Mouse (Mus musculus): ENCODE measurements around the gene Gng8. TPM values are rescaled to one million over a fixed set of nuclear protein-coding genes. Genes with fewer than 3 reads are reported as not detected.

Gng8 gene
- polyA plus RNA-seq, 1 experiment from 2014 or later, result 3.3 TPM

DNA sequence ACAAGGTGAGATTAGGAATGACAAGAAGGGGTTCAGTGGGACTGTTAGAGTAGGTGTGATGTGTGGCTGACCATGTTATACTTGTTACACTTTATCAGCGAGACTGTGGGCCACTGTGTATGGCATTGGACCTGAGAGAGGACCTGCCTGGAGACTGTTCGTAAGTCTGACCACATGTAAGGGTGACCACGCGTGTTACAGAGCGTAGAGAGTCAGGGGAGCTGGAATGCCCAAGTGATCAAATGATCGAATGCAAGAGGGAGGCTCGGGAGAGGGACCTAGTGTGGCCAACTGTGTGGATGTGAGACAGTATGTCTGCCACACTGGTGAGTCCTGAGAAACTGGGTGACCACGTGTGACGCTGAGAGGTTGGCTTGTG lies 755 bp downstream of the Gng8 start:
- ATAC-seq (replicated peaks; ENCODE audit: low FRiP score) (0 out of 2 replicates have a peak, but pooled peaks have one; percentile 1), DNase-seq (ENCODE audit: low spot score) (no peak)
- peaks cover 15% of the 10 kb centered on the region for H3K4me1 ChIP-seq (replicated peaks; ENCODE audit: control insufficient read depth, insufficient read depth, low read length)
- peak overlapping the region; percentile 81 for H3K4me2 ChIP-seq
- peak overlapping the region; percentile 35 for H3K4me3 ChIP-seq (ENCODE audit: low read depth, low read length)
- no peaks in the 10 kb centered on the region for H3K9me3 ChIP-seq (ENCODE audit: control insufficient read depth, low read length)
- peaks cover 56% of the 10 kb centered on the region for H3K27me3 ChIP-seq (replicated peaks; ENCODE audit: control insufficient read depth, insufficient read depth, low read length)
- no peak overlapping the region for H3K9ac ChIP-seq (ENCODE audit: low read depth, low read length)
- H3K27ac ChIP-seq (ENCODE audit: low read depth, low read length), result no peak overlapping the region
- 41% methylated on average over 9 of the region's 9 CpGs for WGBS
- H3K36me3 ChIP-seq (ENCODE audit: control insufficient read depth, insufficient read depth, low read length), result no peaks in the 10 kb centered on the region

DNA sequence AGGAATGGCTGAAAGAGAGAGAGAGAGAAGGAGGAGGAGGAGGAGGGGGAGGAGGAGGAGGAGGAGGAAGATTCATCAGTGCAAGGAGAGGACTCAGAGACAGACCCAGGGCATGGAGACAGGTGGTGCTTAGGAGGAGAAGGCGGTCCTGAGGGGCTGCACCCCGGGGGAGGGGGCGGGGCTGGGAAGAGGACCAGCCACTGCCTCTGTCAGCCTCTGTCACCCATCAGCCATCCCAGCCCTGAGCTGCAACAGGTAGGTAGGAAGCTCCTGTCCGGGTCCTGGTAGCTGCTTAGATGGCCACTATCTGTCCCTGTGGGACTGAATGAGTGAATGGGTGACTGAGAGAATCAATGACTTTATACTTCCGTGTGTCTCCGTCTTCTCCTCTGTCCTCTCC lies 2.0 kb downstream of the Gng8 start:
- H3K27ac ChIP-seq (ENCODE audit: low read depth, low read length), result no peak overlapping the region
- H3K4me3 ChIP-seq (ENCODE audit: low read depth, low read length), result no peak overlapping the region
- peaks cover 47% of the 10 kb centered on the region for H3K27me3 ChIP-seq (replicated peaks; ENCODE audit: control insufficient read depth, insufficient read depth, low read length)
- no peak overlapping the region for H3K9ac ChIP-seq (ENCODE audit: low read depth, low read length)
- no peaks in the 10 kb centered on the region for H3K9me3 ChIP-seq (ENCODE audit: control insufficient read depth, low read length)
- no peak overlapping the region for H3K4me2 ChIP-seq
- peaks cover 15% of the 10 kb centered on the region for H3K4me1 ChIP-seq (replicated peaks; ENCODE audit: control insufficient read depth, insufficient read depth, low read length)
- DNase-seq (ENCODE audit: low spot score) (no peak), ATAC-seq (replicated peaks; ENCODE audit: low FRiP score) (no peak)
- WGBS, result 8% methylated on average over 5 of the region's 6 CpGs
- no peaks in the 10 kb centered on the region for H3K36me3 ChIP-seq (ENCODE audit: control insufficient read depth, insufficient read depth, low read length)

DNA sequence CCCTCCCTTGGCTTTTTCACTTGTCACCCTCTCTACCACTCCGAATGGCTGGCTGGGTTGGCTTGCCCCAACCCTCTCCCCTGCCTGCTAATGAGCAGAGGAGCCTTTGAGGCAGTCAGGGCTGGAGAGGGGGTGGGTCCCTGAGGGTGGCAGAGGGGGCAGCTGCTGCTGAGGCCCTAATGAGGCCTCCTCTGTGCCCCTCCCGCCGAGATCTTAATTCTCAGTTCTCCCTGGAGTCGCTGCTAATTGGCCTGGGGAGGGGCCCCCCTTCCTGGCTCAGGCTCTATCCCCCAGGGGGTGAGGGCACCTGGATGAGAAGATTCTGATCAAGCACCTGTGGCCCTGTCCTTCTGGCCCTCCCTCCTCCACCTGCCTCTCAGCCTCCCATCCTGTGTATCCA lies 2.7 kb downstream of the Gng8 start:
- H3K9ac ChIP-seq (ENCODE audit: low read depth, low read length), result no peak overlapping the region
- H3K27ac ChIP-seq (ENCODE audit: low read depth, low read length), result no peak overlapping the region
- peak overlapping the region; percentile 56; the same call in 1 of the 2 replicates for H3K4me2 ChIP-seq
- H3K4me1 ChIP-seq (replicated peaks; ENCODE audit: control insufficient read depth, insufficient read depth, low read length), result peaks cover 15% of the 10 kb centered on the region
- ATAC-seq (replicated peaks; ENCODE audit: low FRiP score) (no peak), DNase-seq (ENCODE audit: low spot score) (no peak)
- no peak overlapping the region for H3K4me3 ChIP-seq (ENCODE audit: low read depth, low read length)
- H3K36me3 ChIP-seq (ENCODE audit: control insufficient read depth, insufficient read depth, low read length), result no peaks in the 10 kb centered on the region
- no peaks in the 10 kb centered on the region for H3K9me3 ChIP-seq (ENCODE audit: control insufficient read depth, low read length)
- H3K27me3 ChIP-seq (replicated peaks; ENCODE audit: control insufficient read depth, insufficient read depth, low read length), result peaks cover 45% of the 10 kb centered on the region
- WGBS, result 6% methylated on average over 4 of the region's 4 CpGs

GRCm38 (mm10) chr7:16895000-16895399 lies 3.4 kb downstream of the Gng8 start:
- Histone ChIP-seq H3K9ac (ENCODE audit: low read depth, low read length) (no peak overlapping the region), H3K27me3 (replicated peaks; ENCODE audit: control insufficient read depth, insufficient read depth, low read length) (peaks cover 45% of the 10 kb centered on the region), H3K4me1 (replicated peaks; ENCODE audit: control insufficient read depth, insufficient read depth, low read length) (peaks cover 15% of the 10 kb centered on the region), H3K4me2 (peak overlapping the region; percentile 56), H3K4me3 (ENCODE audit: low read depth, low read length) (0 out of 2 replicates have a peak overlapping the region, but pooled peaks have one; percentile 7), H3K9me3 (ENCODE audit: control insufficient read depth, low read length) (no peaks in the 10 kb centered on the region), H3K27ac (ENCODE audit: low read depth, low read length) (no peak overlapping the region), H3K36me3 (ENCODE audit: control insufficient read depth, insufficient read depth, low read length) (no peaks in the 10 kb centered on the region)
- ATAC-seq (replicated peaks; ENCODE audit: low FRiP score) (peak; percentile 27), DNase-seq (ENCODE audit: low spot score) (peak; percentile 76)
- WGBS, result under 1% methylated on average over 24 of the region's 24 CpGs

DNA sequence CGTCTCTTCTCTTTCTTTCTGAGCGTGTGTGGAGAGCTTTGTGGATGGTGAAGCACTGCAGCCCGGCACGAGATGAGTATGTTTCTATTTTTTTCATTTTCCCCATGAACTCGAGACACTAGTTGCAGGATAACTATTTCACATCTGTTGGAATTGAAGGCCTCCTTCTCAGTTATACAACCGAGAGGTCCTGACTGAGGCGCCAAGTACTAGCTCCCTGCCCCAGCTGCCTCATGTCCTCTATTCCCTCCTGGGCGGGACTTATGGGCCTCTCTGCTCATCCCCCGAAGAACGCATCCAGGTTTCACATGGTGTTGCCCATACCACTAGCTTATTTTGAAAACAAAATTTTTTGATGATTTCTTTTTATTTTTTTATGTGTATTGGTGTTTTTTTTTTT lies 3.9 kb downstream of the Gng8 start:
- H3K36me3 ChIP-seq (ENCODE audit: control insufficient read depth, insufficient read depth, low read length), result no peaks in the 10 kb centered on the region
- no peak overlapping the region for H3K9ac ChIP-seq (ENCODE audit: low read depth, low read length)
- 0 out of 2 replicates have a peak overlapping the region, but pooled peaks have one; percentile 7 for H3K4me3 ChIP-seq (ENCODE audit: low read depth, low read length)
- WGBS, result 39% methylated on average over 10 of the region's 10 CpGs
- H3K4me2 ChIP-seq, result peak overlapping the region; percentile 56
- no peak for ATAC-seq (replicated peaks; ENCODE audit: low FRiP score)
- no peaks in the 10 kb centered on the region for H3K9me3 ChIP-seq (ENCODE audit: control insufficient read depth, low read length)
- peaks cover 43% of the 10 kb centered on the region for H3K27me3 ChIP-seq (replicated peaks; ENCODE audit: control insufficient read depth, insufficient read depth, low read length)
- no peak for DNase-seq (ENCODE audit: low spot score)
- H3K27ac ChIP-seq (ENCODE audit: low read depth, low read length), result no peak overlapping the region
- peaks cover 15% of the 10 kb centered on the region for H3K4me1 ChIP-seq (replicated peaks; ENCODE audit: control insufficient read depth, insufficient read depth, low read length)

- DNase-seq (ENCODE audit: low spot score) (no peak), ATAC-seq (replicated peaks; ENCODE audit: low FRiP score) (no peak)
- Histone ChIP-seq H3K4me3 (ENCODE audit: low read depth, low read length) (no peak overlapping the region), H3K36me3 (ENCODE audit: control insufficient read depth, insufficient read depth, low read length) (no peaks in the 10 kb centered on the region), H3K4me2 (no peak overlapping the region), H3K4me1 (replicated peaks; ENCODE audit: control insufficient read depth, insufficient read depth, low read length) (peaks cover 25% of the 10 kb centered on the region), H3K9me3 (ENCODE audit: control insufficient read depth, low read length) (no peaks in the 10 kb centered on the region), H3K9ac (ENCODE audit: low read depth, low read length) (no peak overlapping the region), H3K27me3 (replicated peaks; ENCODE audit: control insufficient read depth, insufficient read depth, low read length) (peaks cover 11% of the 10 kb centered on the region; the same call in 1 of the 2 replicates), H3K27ac (ENCODE audit: low read depth, low read length) (no peak overlapping the region)
- WGBS, result 53% methylated on average over 5 of the region's 5 CpGs
Observed at GRCm38 (mm10) chr7:16900526-16900925, 8.9 kb downstream of the Gng8 start.

DNA sequence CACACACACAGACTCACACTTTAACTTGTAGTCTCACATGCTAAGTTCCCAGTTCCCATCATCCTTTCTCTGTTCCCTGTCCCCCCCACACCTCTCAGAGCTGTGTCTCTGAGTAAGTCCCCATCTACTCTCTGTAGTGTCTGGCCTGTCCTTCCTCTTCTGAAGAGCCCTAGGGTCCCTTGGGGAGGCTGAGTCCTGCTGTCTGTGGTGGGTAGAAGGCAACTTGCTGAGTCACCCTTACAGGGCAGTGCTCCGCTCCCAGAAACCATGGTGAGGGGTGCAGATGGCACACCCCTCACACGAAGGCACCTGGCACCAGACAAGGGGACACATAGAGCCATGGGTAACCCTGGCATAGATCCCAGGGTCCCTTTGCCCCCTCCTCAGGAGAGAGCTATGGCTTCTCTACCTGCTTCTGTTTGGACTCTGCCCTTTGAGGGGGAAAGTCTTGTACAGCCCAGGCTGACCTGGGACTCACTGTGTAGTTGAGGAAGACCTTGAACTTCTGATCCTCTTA lies 11.9 kb downstream of the Gng8 start:
- peaks cover 20% of the 10 kb centered on the region for H3K27me3 ChIP-seq (replicated peaks; ENCODE audit: control insufficient read depth, insufficient read depth, low read length)
- peak overlapping the region; percentile 9; the same call in 1 of the 2 replicates for H3K27ac ChIP-seq (ENCODE audit: low read depth, low read length)
- no peak overlapping the region for H3K4me2 ChIP-seq
- 44% methylated on average over 2 of the region's 2 CpGs for WGBS
- H3K36me3 ChIP-seq (ENCODE audit: control insufficient read depth, insufficient read depth, low read length), result no peaks in the 10 kb centered on the region
- H3K4me3 ChIP-seq (ENCODE audit: low read depth, low read length), result no peak overlapping the region
- DNase-seq (ENCODE audit: low spot score) (no peak), ATAC-seq (replicated peaks; ENCODE audit: low FRiP score) (no peak)
- H3K9ac ChIP-seq (ENCODE audit: low read depth, low read length), result no peak overlapping the region; the same call in 1 of the 2 replicates
- H3K4me1 ChIP-seq (replicated peaks; ENCODE audit: control insufficient read depth, insufficient read depth, low read length), result peaks cover 47% of the 10 kb centered on the region
- no peaks in the 10 kb centered on the region for H3K9me3 ChIP-seq (ENCODE audit: control insufficient read depth, low read length)

DNA sequence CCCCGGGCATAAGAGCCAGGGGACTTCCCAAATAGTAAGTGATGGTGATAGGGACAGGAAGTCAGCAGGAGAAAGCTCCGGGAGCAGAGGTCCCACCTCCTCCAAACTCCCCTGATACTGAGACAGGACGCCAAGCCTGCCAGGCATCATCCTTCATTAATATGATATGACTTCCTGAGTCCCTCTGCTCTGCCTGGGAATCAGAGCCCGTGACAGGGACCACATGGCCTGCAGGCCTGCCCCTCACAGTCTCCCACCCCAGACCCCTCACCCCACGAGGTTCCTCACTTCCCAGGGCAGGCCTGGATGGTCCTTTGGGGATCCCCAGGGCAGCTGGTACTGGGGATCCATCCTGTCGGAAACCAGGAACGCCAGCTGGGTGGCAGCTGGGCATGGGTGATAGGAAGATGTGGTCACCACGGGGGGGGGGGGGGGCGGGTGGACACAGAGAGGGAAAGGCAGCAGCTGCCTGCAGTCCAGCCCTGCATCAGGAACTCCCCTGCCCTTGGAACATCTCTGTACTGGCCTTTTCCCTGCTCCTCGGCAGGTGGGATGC lies 12.6 kb downstream of the Gng8 start:
- peaks cover 19% of the 10 kb centered on the region for H3K27me3 ChIP-seq (replicated peaks; ENCODE audit: control insufficient read depth, insufficient read depth, low read length)
- no peak for DNase-seq (ENCODE audit: low spot score)
- H3K4me3 ChIP-seq (ENCODE audit: low read depth, low read length), result no peak overlapping the region
- H3K4me2 ChIP-seq, result no peak overlapping the region
- WGBS, result 37% methylated on average over 8 of the region's 10 CpGs
- no peak overlapping the region for H3K9ac ChIP-seq (ENCODE audit: low read depth, low read length)
- H3K36me3 ChIP-seq (ENCODE audit: control insufficient read depth, insufficient read depth, low read length), result no peaks in the 10 kb centered on the region
- ATAC-seq (replicated peaks; ENCODE audit: low FRiP score), result no peak
- H3K27ac ChIP-seq (ENCODE audit: low read depth, low read length), result peak overlapping the region; percentile 9; the same call in 1 of the 2 replicates
- H3K9me3 ChIP-seq (ENCODE audit: control insufficient read depth, low read length), result no peaks in the 10 kb centered on the region
- peaks cover 51% of the 10 kb centered on the region for H3K4me1 ChIP-seq (replicated peaks; ENCODE audit: control insufficient read depth, insufficient read depth, low read length)

DNA sequence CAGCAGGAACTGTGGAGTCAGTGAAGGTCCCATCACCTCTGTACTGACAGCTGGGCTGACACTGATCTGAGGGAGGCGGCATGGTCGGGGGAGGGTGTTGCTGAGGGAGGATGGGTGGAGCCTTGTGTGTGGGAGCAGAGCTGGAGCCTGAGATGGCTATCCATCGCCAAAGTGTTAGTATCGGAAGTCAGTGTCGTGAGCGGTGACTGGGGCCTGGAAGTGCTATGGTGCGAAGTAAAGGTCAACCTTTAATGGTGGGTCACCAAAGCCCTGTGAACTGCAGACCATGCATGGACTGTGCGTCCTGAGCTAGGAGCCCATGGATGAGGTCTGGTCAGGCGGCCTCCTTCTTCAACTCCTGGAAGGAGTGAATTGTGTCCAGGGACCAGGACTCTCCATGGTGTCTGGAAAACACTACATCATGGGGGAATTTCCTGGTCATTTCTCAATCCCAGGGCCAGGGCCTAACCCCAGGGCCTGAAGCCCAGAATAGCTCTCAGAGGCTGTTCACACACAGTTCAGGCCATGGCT lies 14.0 kb downstream of the Gng8 start:
- no peaks in the 10 kb centered on the region for H3K36me3 ChIP-seq (ENCODE audit: control insufficient read depth, insufficient read depth, low read length)
- DNase-seq (ENCODE audit: low spot score) (no peak), ATAC-seq (replicated peaks; ENCODE audit: low FRiP score) (peak; percentile 56)
- H3K9ac ChIP-seq (ENCODE audit: low read depth, low read length), result no peak overlapping the region
- no peak overlapping the region for H3K27ac ChIP-seq (ENCODE audit: low read depth, low read length)
- H3K4me3 ChIP-seq (ENCODE audit: low read depth, low read length), result no peak overlapping the region
- no peaks in the 10 kb centered on the region for H3K9me3 ChIP-seq (ENCODE audit: control insufficient read depth, low read length)
- 34% methylated on average over 9 of the region's 9 CpGs for WGBS
- H3K4me1 ChIP-seq (replicated peaks; ENCODE audit: control insufficient read depth, insufficient read depth, low read length), result peaks cover 55% of the 10 kb centered on the region
- 0 out of 2 replicates have a peak overlapping the region, but pooled peaks have one; percentile 1 for H3K4me2 ChIP-seq
- H3K27me3 ChIP-seq (replicated peaks; ENCODE audit: control insufficient read depth, insufficient read depth, low read length), result peaks cover 12% of the 10 kb centered on the region
